Mouse (Mus musculus): ENCODE results near the gene Taldo1.

The Taldo1 gene

GRCm38 (mm10) chr7:141387807-141388486, 4.1 kb upstream of the Taldo1 start:
- peak; percentile 46 for DNase-seq (ENCODE audit: low read depth, low spot score)

- no peak for DNase-seq (ENCODE audit: low read depth, low spot score)
Observed at GRCm38 (mm10) chr7:141388487-141389109, 3.4 kb upstream of the Taldo1 start.

- DNase-seq (ENCODE audit: low read depth, low spot score), result no peak
Observed at GRCm38 (mm10) chr7:141390326-141391259, 1.4 kb upstream of the Taldo1 start.

- no peak for DNase-seq (ENCODE audit: low read depth, low spot score)
Observed at GRCm38 (mm10) chr7:141392552-141393222, 688 bp downstream of the Taldo1 start.

GRCm38 (mm10) chr7:141394158-141394557, 2.2 kb downstream of the Taldo1 start:
- no peak for DNase-seq (ENCODE audit: low read depth, low spot score)

GRCm38 (mm10) chr7:141394771-141395170, 2.8 kb downstream of the Taldo1 start:
- peak; percentile 92 for DNase-seq (ENCODE audit: low read depth, low spot score)

- DNase-seq (ENCODE audit: low read depth, low spot score), result no peak
Observed at GRCm38 (mm10) chr7:141395348-141395747, 3.3 kb downstream of the Taldo1 start.

- peak; percentile 64 for DNase-seq (ENCODE audit: low read depth, low spot score)
Observed at GRCm38 (mm10) chr7:141403305-141403704, 11.3 kb downstream of the Taldo1 start.

- DNase-seq (ENCODE audit: low read depth, low spot score), result no peak
Observed at GRCm38 (mm10) chr7:141405466-141405865, 13.5 kb downstream of the Taldo1 start.

- DNase-seq (ENCODE audit: low read depth, low spot score), result peak; percentile 75
Observed at GRCm38 (mm10) chr7:141407670-141408069, 15.7 kb downstream of the Taldo1 start.

GRCm38 (mm10) chr7:141408833-141409232, 16.8 kb downstream of the Taldo1 start:
- peak; percentile 89 for DNase-seq (ENCODE audit: low read depth, low spot score)

- no peak for DNase-seq (ENCODE audit: low read depth, low spot score)
Observed at GRCm38 (mm10) chr7:141410631-141411030, 18.6 kb downstream of the Taldo1 start.

GRCm38 (mm10) chr7:141411667-141412066, 19.7 kb downstream of the Taldo1 start:
- no peak for DNase-seq (ENCODE audit: low read depth, low spot score)

GRCm38 (mm10) chr7:141413331-141413730, 21.3 kb downstream of the Taldo1 start:
- peak; percentile 68 for DNase-seq (ENCODE audit: low read depth, low spot score)

- peak; percentile 98 for DNase-seq (ENCODE audit: low read depth, low spot score)
Observed at GRCm38 (mm10) chr7:141413809-141414584, 22.0 kb downstream of the Taldo1 start, which contains the start of gene Gatd1. Gene Gatd1, minus strand, starts transcription at chr7:141414136.

- DNase-seq (ENCODE audit: low read depth, low spot score), result peak; percentile 59
Observed at GRCm38 (mm10) chr7:141416144-141416841, 24.3 kb downstream of the Taldo1 start.

GRCm38 (mm10) chr7:141417731-141418681, 26.0 kb downstream of the Taldo1 start:
- DNase-seq (ENCODE audit: low read depth, low spot score), result no peak

- DNase-seq (ENCODE audit: low read depth, low spot score), result no peak
Observed at GRCm38 (mm10) chr7:141418970-141419369, 27.0 kb downstream of the Taldo1 start.
